Mouse (Mus musculus) myocyte (in vitro differentiated cells): ENCODE data around the gene Mnat1. TPM values are rescaled to one million over a fixed set of nuclear protein-coding genes. Genes with fewer than 3 reads are reported as not detected.

ENCODE experiments used
- H3K27me3 ChIP-seq: one replicate; pipeline ENCODE4 v1.6.1; 2011; ENCODE audit not compliant: control insufficient read depth, insufficient read depth, insufficient read length
- H3K36me3 ChIP-seq: one replicate; pipeline ENCODE4 v1.6.1; 2011; ENCODE audit not compliant: control insufficient read depth, insufficient read depth
- H3K4me2 ChIP-seq: one replicate; pipeline ENCODE4 v1.6.1; 2011; ENCODE audit warnings: low read depth, control low read depth
- H3K4me3 ChIP-seq: one replicate; pipeline ENCODE4 v1.5.1; 2011; ENCODE audit warnings: mild to moderate bottlenecking, control low read depth, moderate library complexity
- H3K79me2 ChIP-seq: one replicate; pipeline ENCODE4 v1.6.1; 2011; ENCODE audit not compliant: control insufficient read depth, insufficient read depth
- H3ac ChIP-seq: one replicate; pipeline ENCODE4 v1.6.1; 2011; ENCODE audit not compliant: control insufficient read depth, insufficient read length
- CEBPB ChIP-seq: IDR thresholded peaks from 2 replicates; pipeline ENCODE4 v1.6.1; 2011; ENCODE audit warnings: mild to moderate bottlenecking, moderate library complexity; ENCODE audit not compliant: poor library complexity, insufficient read depth, severe bottlenecking
- E2F4 ChIP-seq: IDR thresholded peaks from one replicate; pipeline ENCODE4 v1.6.1; 2011; ENCODE audit warnings: mild to moderate bottlenecking, control low read depth, moderate library complexity; ENCODE audit not compliant: insufficient read depth
- MAX ChIP-seq: IDR thresholded peaks from one replicate; pipeline ENCODE4 v1.6.1; 2011; ENCODE audit warnings: low read depth, mild to moderate bottlenecking, control low read depth
- MYOD1 ChIP-seq, 3 experiments: IDR thresholded peaks; one replicate each; pipeline ENCODE4 v1.6.1; 2011; ENCODE audit warnings: control low read depth in 2 of 3, low read depth in 2 of 3, mild to moderate bottlenecking in 2 of 3, moderate library complexity in 1 of 3; ENCODE audit not compliant: insufficient read length in 2 of 3, control insufficient read depth in 1 of 3
- MYOG ChIP-seq, 3 experiments: IDR thresholded peaks; one replicate each; pipeline ENCODE4 v1.6.1; 2011; ENCODE audit warnings: control low read depth in 2 of 3, low read depth in 2 of 3, mild to moderate bottlenecking in 2 of 3; ENCODE audit not compliant: insufficient read length in 2 of 3, control insufficient read depth in 1 of 3, insufficient read depth in 1 of 3
- POLR2A ChIP-seq: IDR thresholded peaks from one replicate; pipeline ENCODE4 v1.6.1; 2011; ENCODE audit warnings: low read depth, mild to moderate bottlenecking, control low read depth, moderate library complexity; ENCODE audit not compliant: insufficient read length
- POLR2AphosphoS2 ChIP-seq: IDR thresholded peaks from one replicate; pipeline ENCODE4 v1.6.1; 2011; ENCODE audit warnings: low read depth, control low read depth; ENCODE audit not compliant: insufficient read length
- REST ChIP-seq: IDR thresholded peaks from one replicate; pipeline ENCODE4 v1.6.1; 2011; ENCODE audit warnings: mild to moderate bottlenecking, control low read depth, moderate library complexity; ENCODE audit not compliant: insufficient read depth, insufficient read length
- SRF ChIP-seq: IDR thresholded peaks from one replicate; pipeline ENCODE4 v1.6.1; 2011; ENCODE audit warnings: low read depth; ENCODE audit not compliant: control insufficient read depth, insufficient read length
- TCF12 ChIP-seq: IDR thresholded peaks from one replicate; pipeline ENCODE4 v1.6.1; 2011; ENCODE audit warnings: mild to moderate bottlenecking, control low read depth; ENCODE audit not compliant: poor library complexity, insufficient read depth, severe bottlenecking
- TCF3 ChIP-seq: IDR thresholded peaks from one replicate; pipeline ENCODE4 v1.6.1; 2011; ENCODE audit warnings: low read depth, control low read depth; ENCODE audit not compliant: insufficient read length
- USF1 ChIP-seq: IDR thresholded peaks from one replicate; pipeline ENCODE4 v1.6.1; 2011; ENCODE audit warnings: low read depth, mild to moderate bottlenecking, control low read depth, moderate library complexity
- polyA plus RNA-seq: library from polyadenylated mRNA; unstranded; fragments of >200 nt; fragmentation: generic; extraction: Trizol; gene quantifications from one replicate; pipeline ENCODE4 v1.2.1, GENCODE M21; 2012; ENCODE audit warnings: missing spikeins

The Mnat1 gene
- polyA plus RNA-seq, 1 experiment: 30.4 TPM

GRCm38 (mm10) chr12:73232586-73232985, 109.1 kb downstream of the Mnat1 start:
- Histone ChIP-seq H3K36me3 (no peaks in the 10 kb centered on the region), H3K4me3 (no peak overlapping the region), H3K4me2 (no peak overlapping the region), H3ac (no peak overlapping the region), H3K79me2 (peaks cover 30% of the 10 kb centered on the region), H3K27me3 (no peaks in the 10 kb centered on the region)
- no peak for TF ChIP-seq POLR2AphosphoS2
- TF ChIP-seq E2F4: no peak
- TF ChIP-seq USF1: no peak
- TF ChIP-seq MYOD1 (IDR thresholded peaks at IDR 0.05; ENCODE audit: control insufficient read depth in 1 of 3, insufficient read length in 2 of 3, low read depth in 2 of 3): no peak
- no peak for TF ChIP-seq TCF3
- TF ChIP-seq SRF: no peak
- TF ChIP-seq CEBPB: no peak
- TF ChIP-seq MYOG (IDR thresholded peaks at IDR 0.05; ENCODE audit: control insufficient read depth in 1 of 3, insufficient read depth in 1 of 3, insufficient read length in 2 of 3, low read depth in 2 of 3): no peak
- no peak for TF ChIP-seq TCF12
- no peak for TF ChIP-seq MAX

- Histone ChIP-seq H3ac (no peak overlapping the region), H3K27me3 (no peaks in the 10 kb centered on the region), H3K4me2 (peak overlapping the region; percentile 57), H3K79me2 (peaks cover 3% of the 10 kb centered on the region), H3K36me3 (no peaks in the 10 kb centered on the region), H3K4me3 (no peak overlapping the region)
- TF ChIP-seq REST (no peak), USF1 (peak; percentile 72), TCF3 (peak; percentile 99), E2F4 (no peak), POLR2A (peak; percentile 32), SRF (peak; percentile 90), POLR2AphosphoS2 (peak; percentile 42), MYOD1 (IDR thresholded peaks at IDR 0.05; ENCODE audit: control insufficient read depth in 1 of 3, insufficient read length in 2 of 3, low read depth in 2 of 3) (peak; percentile 99 to 100 (median 100)), TCF12 (peak; percentile 100), CEBPB (no peak), MYOG (IDR thresholded peaks at IDR 0.05; ENCODE audit: control insufficient read depth in 1 of 3, insufficient read depth in 1 of 3, insufficient read length in 2 of 3, low read depth in 2 of 3) (peak; percentile 100)
Measured at GRCm38 (mm10) chr12:73241960-73242359, 118.4 kb downstream of the Mnat1 start.

DNA sequence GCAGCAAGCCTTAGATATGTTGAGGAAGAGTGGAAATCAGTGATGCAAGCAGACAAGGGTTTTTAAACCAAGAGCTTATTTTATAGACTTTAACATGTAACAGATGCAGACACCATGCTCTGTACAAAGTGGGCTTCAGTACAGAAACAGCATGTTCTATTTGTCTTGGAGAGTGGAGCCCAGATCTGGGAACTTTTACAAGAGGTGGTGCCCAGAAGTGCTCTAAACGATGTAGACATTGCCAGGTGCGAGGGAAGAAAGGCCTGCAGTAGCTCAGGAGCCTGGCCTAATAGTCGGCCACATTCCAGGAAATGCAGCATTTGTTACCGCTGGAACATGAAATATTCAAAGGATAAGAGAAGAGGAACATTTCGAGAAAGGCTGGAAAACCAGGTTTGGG, 122.2 kb downstream of the Mnat1 start:
- no peak overlapping the region for H3K4me3 ChIP-seq
- TF ChIP-seq REST (no peak), MYOG (IDR thresholded peaks at IDR 0.05; ENCODE audit: control insufficient read depth in 1 of 3, insufficient read depth in 1 of 3, insufficient read length in 2 of 3, low read depth in 2 of 3) (no peak), MYOD1 (IDR thresholded peaks at IDR 0.05; ENCODE audit: control insufficient read depth in 1 of 3, insufficient read length in 2 of 3, low read depth in 2 of 3) (no peak), E2F4 (no peak), CEBPB (no peak), POLR2AphosphoS2 (no peak), MAX (no peak), POLR2A (no peak), TCF3 (no peak), TCF12 (no peak)
- H3K79me2 ChIP-seq: peaks cover 2% of the 10 kb centered on the region
- peaks cover 6% of the 10 kb centered on the region for H3K36me3 ChIP-seq
- H3K27me3 ChIP-seq: no peaks in the 10 kb centered on the region
- no peak overlapping the region for H3K4me2 ChIP-seq
- no peak overlapping the region for H3ac ChIP-seq

- Histone ChIP-seq H3K4me2 (no peak overlapping the region), H3K79me2 (peaks cover 26% of the 10 kb centered on the region), H3K4me3 (no peak overlapping the region), H3K27me3 (no peaks in the 10 kb centered on the region), H3K36me3 (no peaks in the 10 kb centered on the region), H3ac (no peak overlapping the region)
- no peak for TF ChIP-seq MYOD1 (IDR thresholded peaks at IDR 0.05; ENCODE audit: control insufficient read depth in 1 of 3, insufficient read length in 2 of 3, low read depth in 2 of 3)
- no peak for TF ChIP-seq POLR2AphosphoS2
- no peak for TF ChIP-seq USF1
- no peak for TF ChIP-seq TCF12
- TF ChIP-seq REST: no peak
- TF ChIP-seq POLR2A: no peak
- TF ChIP-seq E2F4: no peak
Measured at GRCm38 (mm10) chr12:73255006-73255405, 131.5 kb downstream of the Mnat1 start.

DNA sequence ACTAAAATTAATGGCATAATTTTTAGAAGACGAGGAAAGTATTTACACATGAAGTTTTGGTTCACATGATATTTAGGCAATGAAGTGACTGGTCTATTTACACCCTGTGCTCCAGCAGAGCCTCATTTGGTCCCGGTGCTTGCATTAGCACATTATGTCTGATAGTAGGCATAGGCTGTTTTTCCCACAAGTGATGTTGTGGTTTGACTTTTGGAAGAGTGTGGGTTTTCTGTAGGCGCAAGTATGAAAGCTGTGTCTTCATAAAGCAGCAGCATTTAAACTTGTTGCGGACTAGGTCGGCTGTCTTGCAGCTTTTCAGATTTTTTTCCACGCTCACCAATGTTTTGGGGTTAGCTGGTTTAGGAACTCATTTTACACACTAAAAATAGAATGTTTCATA, 135.8 kb downstream of the Mnat1 start:
- Histone ChIP-seq H3K4me2 (no peak overlapping the region), H3K36me3 (no peaks in the 10 kb centered on the region), H3K27me3 (no peaks in the 10 kb centered on the region), H3ac (no peak overlapping the region), H3K79me2 (peaks cover 38% of the 10 kb centered on the region), H3K4me3 (no peak overlapping the region)
- TF ChIP-seq MAX: no peak
- no peak for TF ChIP-seq POLR2A
- TF ChIP-seq SRF: no peak
- TF ChIP-seq REST: no peak
- TF ChIP-seq MYOG (IDR thresholded peaks at IDR 0.05; ENCODE audit: control insufficient read depth in 1 of 3, insufficient read depth in 1 of 3, insufficient read length in 2 of 3, low read depth in 2 of 3): no peak
- TF ChIP-seq CEBPB: no peak
- TF ChIP-seq TCF3: no peak
- no peak for TF ChIP-seq E2F4
- TF ChIP-seq POLR2AphosphoS2: no peak
- TF ChIP-seq USF1: no peak
- TF ChIP-seq TCF12: no peak
- TF ChIP-seq MYOD1 (IDR thresholded peaks at IDR 0.05; ENCODE audit: control insufficient read depth in 1 of 3, insufficient read length in 2 of 3, low read depth in 2 of 3): no peak
